Mouse (Mus musculus): ENCODE data around the gene Frs2. TPM values are rescaled to one million over a fixed set of nuclear protein-coding genes. Genes with fewer than 3 reads are reported as not detected.
A peak's percentile ranks its signal among the peaks of the same experiment; 100 is the strongest.

Gene Frs2
- total RNA-seq (2021): 10 to 100 TPM; 16.2 to 17.7 TPM

DNA sequence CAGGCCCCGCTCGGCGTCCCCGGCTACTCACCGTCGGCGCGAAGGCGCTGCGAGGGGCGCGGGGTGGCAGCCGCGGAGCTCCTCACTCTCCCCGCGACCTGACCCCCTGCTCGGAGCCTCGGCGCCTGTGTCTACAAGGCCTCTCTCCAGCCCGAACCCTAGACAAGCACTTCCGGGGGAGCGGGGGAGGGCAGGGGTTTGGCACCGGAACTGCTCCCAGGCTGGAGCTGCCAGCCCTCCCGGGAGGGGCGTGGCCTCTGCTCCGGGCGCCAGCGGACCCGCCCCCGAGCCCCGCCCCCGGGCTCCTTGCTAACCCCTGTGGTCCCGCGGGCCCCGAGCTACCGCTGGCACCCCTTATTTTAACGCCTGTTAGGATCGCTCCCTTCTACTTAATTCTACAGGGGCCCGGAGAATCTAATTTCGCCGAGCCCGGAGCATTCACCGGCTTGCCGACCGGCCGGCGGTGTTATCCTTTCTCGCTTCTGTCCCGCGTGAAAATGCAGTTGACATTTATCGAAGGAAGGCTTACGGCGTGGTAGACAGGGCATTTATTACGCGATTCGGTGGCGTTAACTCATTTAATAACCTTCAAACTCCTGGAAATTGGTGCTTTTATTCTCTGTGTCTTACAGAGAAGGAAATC is at the start of gene Frs2:
Frs2 (minus strand) TSS at position 174 of the 643 bp plus-strand sequence.
- intact Hi-C loops (cut with DNase I): loop anchor here (2.0 to 5.0 kb wide), 2 partner anchors 86 to 201 kb away; partner anchors contain the start of gene Cct2
- peak; percentile 94 to 95 for DNase-seq

DNA sequence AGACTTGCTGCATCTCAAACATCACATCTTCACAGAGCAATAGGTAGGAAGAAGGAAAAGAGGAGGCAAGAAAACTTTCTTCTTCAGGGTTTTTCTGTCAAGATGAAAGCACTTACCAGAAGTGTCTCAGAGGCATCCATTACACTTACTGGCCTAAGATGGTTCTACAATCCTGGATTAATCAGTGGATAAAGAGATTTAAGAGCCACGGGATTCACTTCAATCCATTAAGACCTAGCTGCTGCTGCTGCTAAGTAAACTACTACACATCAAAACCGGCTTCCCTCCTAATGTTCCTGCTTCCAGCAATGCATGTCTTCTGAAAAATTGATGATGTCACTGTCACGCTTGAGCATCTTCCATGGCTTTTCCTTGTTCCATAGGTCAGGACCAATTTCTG is 48.4 kb upstream of the Frs2 start:
- intact Hi-C loops (cut with DNase I): no loop called here
- no peak for DNase-seq

DNA sequence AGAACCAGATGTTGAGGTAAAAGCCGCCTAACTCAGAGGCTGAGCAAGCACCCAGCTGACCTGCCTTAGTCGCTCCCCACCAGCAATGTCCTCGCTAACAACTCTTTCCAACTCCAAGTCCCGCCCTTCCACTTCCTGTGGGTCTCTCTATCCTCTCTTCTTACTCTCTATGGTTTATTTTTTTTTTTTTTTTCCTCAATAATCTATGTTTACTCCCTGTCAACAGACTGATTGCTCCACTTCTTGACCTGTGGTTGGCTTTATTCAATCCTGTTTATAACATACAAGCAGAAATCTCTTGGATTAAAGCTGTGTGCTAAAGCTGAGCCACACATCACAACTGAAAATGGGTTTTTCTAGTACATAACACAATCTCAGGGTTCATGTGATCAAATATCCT is 47.4 kb upstream of the Frs2 start:
- DNase-seq: no peak
- intact Hi-C loops (cut with DNase I): no loop called here

DNA sequence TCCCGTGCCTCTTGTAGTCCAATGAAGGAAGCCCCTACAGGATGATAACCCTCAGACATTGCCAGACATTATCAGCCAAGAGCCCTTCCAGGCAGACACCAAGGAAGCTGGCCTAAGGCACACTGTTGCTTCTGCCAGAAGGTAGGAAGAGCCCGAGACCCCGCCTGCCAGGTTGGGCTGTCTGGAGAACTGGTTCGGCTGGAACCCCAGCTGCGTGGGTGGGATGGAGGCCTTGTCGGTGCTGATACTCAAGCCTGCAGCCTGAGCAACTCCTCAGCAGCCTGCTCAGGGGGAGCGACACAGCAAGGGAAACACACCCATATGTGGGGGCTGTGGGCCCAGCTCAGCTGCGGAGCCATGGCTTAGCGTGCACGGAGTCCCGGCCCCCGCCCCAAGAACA is 46.7 kb upstream of the Frs2 start:
- intact Hi-C loops (cut with DNase I): no loop called here
- DNase-seq: no peak

DNA sequence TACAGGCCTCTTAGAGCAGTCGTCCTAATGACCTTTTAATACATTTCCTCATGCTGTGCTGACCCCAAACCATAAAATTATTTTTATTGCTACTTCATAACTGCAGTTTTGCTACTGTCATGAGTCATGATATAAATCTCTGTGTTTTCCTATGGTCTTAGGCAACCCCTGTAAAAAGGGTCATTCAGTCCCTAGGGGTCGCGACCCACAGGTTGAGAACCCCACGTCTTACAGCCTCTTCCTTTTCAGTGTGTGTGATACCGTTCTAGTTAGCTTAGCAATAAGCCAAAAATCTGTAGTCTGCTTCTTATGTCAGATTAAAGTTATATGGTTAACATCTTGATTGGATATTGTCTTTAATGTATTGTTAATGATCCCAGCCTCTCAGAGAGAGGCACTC is 45.0 kb upstream of the Frs2 start:
- no peak for DNase-seq
- intact Hi-C loops (cut with DNase I): no loop called here

DNA sequence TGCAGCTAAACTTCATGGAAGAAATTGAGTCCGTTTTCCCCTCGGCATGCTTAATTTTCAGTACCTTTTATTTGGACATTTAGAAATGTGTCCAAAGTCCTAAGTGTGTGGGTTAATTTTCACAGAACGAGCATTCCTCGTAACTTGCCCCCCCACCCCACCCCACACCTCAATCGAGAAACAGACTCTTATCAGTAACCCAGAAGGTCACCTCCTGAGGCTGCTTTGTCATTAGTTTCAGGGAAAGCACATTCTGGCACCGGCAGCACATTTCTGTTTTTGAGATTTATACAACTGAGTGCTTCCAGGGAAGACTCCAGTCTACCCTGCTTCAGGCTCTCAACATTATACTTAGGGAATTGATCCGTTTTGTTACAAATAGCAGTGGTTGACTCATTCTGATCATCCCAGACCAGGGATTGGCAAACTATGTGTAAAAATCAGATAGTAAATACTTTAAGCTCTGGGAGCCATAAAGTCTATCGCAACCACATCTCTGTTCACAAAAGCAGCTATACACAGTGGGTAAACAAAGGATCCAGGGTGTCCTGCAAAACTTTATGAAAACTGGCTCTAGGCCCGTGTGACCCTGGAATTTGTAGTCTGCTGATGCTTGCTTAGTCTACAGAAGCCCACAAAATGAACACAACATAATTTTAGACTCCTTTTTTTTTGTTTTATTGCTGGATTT is 37.2 kb upstream of the Frs2 start:
- intact Hi-C loops (cut with DNase I): no loop called here
- DNase-seq: no peak

DNA sequence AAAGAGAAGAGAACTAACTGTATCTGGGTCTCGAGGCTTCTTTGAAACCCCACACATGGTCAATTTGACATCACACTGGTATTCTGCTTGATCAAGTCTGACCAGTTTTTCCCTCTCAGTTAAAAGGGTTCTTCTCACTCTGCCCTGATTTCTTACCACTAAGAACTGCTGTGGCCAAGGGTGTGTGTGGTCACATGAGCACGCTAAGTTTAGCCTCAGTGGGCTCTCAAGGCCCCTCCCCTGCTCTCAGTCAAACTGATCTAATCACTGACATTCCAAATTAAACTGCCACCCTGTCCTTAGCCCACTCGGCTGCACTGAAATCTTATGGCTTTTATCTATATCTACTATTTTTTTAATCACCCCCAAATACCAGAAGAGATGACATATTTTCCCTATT is 32.8 kb upstream of the Frs2 start:
- intact Hi-C loops (cut with DNase I): no loop called here
- no peak for DNase-seq

DNA sequence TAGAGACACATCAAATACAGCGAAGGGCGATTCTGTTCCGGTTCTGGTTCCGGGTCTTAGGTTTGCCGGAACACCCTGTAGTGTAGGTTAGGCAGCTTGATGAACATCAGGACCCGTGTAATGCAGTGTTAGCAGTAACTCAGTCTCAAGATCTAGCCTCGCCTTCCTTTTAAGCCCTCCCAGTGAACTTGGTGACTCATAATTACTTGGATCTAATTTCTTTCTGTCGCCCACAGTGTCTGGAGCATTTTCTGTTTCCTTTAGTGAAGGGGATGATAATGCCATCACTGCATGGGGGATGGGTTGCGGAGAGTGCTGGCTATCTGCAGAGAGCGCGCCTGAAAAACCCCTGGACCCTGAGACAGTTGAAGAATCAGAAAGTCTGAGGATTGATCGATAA is 26.3 kb upstream of the Frs2 start:
- intact Hi-C loops (cut with DNase I): no loop called here
- no peak for DNase-seq

DNA sequence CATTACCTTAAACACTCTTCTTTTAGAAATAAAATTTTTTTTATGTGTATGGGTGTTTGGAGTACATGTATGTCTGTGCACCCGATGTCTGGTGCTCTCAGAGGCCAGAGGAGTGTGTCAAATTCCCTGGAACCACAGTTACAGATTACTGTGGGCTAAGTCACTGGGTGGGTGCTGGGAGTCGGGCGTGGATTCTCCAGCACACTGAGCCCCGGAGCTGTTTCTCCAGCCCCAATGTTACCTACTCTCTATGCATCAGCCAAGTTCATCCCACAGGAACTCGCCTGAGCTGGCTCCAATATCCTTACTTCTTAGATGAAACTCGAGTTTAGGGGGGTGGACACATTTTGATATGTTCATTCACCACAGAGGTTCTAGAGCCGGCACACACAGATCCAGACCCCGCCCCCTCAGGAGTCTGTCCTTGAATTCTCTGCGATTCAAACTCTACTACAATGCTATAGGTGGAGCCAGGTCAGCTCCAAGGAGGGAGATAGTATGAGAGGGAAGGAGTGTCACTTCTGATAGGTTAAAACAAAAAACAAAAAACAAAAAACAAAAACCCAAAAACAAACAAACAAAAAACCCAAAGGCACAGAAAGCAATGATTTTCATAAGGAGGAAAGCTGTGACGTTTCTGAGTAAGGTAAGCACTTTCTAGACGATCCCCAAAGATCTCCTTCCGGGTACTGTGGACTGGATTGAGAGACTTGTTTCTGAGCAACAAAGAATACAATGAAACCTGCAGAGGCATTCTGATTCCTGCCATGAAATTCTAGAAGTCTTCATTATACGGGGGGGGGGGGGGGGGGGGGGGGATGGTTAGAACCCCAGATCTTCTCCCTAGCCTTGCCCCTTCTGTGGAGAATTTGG is 25.5 kb upstream of the Frs2 start:
- no peak for DNase-seq
- intact Hi-C loops (cut with DNase I): no loop called here

DNA sequence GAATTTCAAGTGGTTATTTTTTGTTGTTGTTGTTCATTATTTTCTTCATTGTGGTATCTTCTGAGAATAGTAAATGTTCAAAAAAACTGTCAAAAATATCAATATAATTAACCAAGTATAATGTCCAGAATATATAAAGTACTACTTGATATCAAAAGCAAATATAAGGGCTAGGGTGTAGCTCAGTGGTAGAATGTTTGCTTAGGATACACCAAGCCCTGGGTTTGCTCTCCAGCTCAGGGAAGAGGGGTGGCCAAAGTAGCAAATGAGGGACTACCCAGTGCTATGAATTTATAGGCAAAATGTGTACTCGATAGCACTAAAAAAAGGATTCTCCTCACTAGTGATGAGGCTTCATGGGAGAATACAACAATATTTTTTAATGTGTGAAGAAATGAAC is 24.8 kb upstream of the Frs2 start:
- intact Hi-C loops (cut with DNase I): no loop called here
- DNase-seq: no peak

DNA sequence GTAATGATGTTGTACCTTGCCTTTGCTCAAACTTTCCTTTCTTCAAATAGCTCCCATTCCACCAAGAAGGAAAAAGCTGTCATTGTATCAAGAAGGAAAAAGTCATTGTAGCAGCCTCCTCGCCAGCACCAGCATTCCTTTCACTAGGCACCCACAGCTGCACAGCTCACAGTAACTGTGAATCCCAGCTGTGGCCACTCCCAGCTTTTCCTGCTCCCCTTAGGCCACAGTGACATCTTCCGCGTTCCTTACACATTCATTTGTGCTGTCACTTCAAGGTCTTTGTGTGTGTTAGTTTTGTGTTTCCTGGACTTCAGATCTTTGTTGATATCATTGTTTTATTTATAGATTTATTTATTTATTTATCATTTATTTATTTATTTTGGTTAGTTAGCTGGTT is 23.7 kb upstream of the Frs2 start:
- no peak for DNase-seq
- intact Hi-C loops (cut with DNase I): no loop called here

DNA sequence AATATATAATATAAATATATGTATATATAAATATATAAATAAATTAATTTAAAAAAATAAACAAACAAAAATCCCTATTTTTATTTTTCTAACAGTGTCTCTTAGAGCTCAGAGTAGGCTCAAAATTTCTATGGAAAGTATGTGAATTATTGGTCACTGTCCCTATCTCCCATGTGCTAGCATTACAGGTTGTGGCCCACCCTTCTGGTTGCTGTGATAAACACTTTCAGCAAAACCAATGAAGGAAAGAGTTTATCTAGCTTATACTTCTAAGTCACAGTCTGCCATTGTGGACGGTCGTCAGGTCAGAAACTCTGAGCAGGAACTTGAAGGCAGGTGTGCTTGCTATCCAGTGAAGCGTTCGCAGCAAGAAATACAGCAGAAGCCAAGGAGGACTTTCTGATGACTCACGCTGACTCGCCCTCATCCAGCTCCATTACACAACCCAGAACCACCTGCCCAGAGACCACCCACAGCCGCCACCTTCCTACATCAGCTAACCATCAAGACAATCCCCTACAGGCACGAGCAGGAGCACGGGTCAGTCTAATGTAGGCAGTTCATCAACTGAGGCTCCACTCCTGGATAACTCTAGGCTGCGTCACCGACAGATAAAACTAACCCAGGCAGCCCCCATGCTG is 18.6 kb upstream of the Frs2 start:
- no peak for DNase-seq
- intact Hi-C loops (cut with DNase I): no loop called here

DNA sequence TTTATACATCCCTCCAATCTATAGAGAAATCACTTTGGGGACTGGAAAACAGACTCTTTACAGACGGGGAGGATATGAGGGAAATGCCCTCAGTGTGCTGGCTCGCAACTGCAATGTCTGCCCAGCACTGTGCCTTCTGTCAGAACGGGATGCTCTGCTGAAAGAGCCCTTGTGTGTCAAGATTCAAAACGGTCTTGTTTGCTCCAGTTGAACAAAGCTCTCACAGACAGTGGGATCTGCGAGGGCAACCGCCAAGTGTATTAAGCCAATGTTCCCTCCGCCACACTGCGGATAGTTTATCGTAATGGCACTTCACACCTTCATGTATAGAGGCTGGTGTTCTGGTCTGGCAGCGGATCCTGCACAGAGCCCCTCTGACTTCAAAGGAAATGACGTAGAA is 14.3 kb upstream of the Frs2 start:
- no peak for DNase-seq
- intact Hi-C loops (cut with DNase I): no loop called here

DNA sequence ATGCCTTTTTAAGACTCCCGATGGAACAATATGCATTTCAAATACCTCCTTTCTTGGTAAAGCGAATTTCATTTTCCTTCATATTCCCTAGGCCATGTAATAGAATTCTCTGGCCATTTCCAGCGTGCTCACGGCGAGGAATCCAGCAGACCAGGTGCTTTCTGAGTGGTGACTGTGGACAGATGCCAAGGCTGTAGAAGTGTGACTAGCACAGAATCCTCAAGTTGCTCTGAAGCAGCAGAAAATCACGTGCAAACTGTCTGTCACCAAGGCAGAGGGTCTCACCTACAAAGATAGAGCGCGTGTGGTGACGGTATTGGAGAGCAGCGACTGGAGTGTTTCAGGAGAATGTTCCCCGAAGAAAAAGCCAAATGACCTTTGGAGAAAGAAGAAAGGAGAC is 11.8 kb upstream of the Frs2 start:
- intact Hi-C loops (cut with DNase I): no loop called here
- DNase-seq: no peak

DNA sequence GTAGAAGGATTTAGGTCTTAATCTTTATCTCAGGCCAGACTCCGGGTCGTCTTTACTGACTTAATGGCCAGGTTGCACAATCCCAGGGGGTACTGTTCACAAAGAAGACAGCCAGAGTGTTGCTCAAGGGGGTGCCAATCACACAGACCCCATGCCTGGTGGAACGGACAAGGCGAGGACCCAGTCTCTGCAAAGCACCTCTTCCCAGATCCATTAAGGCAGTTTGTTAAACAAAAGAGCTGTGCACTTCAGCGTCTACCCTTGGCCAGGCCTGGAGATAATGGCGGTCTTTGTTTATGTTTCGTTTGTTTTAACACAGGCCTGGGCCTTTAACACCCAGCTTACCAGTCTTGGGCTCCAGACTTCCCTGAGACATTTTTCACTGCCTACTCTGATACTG is 3.9 kb upstream of the Frs2 start:
- intact Hi-C loops (cut with DNase I): loop anchor here (5.0 kb wide), 1 partner anchor 55 kb away; no protein-coding TSS in a partner anchor
- no peak for DNase-seq

DNA sequence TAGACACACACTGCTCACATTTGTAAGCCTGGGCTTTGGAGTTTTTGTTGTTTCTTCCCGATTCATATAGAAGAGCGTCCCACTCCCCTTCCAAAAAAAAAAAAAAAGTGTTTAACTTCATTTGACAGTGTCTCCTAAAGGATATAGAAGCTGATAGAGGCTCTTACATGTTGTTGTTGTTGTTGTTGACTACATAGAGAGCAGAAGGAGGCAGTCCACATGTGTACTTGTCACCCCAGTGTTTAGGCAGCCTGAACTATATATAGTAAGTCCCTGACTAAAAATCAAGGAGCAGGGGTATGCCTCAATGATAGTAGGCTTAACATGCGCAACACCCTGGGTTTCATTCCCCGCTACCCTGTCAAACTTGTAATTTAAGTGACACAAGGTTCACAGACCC is 3.3 kb upstream of the Frs2 start:
- intact Hi-C loops (cut with DNase I): loop anchor here (5.0 kb wide), 1 partner anchor 56 kb away; no protein-coding TSS in a partner anchor
- DNase-seq: no peak

DNA sequence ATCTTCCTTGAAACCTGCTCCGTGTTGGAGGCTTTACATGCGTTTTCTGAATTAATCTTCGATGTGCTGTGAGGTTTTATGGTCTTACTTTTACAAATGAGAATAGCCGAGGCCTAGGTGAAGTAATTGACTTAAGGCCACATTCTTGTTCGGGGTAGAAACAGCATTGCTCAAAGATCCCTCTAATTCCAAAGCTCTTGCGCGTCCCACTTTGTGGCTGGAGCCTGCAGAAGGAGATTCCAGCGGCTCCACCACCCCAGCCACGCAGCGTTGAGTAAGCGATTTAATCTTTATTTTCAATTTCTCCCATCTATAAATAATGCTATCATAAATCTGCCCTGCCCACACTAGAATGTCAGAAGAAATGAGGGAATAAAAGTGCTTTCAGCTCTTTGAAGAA is 2.9 kb upstream of the Frs2 start:
- intact Hi-C loops (cut with DNase I): loop anchor here (5.0 kb wide), 1 partner anchor 56 kb away; no protein-coding TSS in a partner anchor

DNA sequence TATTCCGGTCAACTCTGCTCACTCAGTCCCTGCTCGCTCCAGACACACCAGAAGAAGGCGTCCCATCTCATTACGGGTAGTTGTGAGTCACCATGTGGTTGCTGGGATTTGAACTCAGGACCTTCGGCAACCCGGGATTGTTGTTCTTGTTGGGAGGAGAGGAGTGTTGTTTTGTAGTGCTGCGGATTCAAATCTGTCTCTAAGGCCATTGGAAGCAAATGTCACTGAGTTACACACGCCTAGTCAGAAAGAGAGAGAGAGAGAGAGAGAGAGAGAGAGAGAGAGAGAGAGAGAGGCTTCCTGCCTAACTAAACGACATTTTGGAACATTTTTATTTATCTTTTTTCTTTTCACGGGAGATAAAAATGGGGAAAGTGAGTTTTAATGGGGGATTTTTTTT is 2.4 kb upstream of the Frs2 start:
- DNase-seq: no peak
- intact Hi-C loops (cut with DNase I): loop anchor here (5.0 kb wide), 1 partner anchor 57 kb away; no protein-coding TSS in a partner anchor

More for the DNA sequence above, 2.9 kb upstream of the Frs2 start:
- no peak for DNase-seq

DNA sequence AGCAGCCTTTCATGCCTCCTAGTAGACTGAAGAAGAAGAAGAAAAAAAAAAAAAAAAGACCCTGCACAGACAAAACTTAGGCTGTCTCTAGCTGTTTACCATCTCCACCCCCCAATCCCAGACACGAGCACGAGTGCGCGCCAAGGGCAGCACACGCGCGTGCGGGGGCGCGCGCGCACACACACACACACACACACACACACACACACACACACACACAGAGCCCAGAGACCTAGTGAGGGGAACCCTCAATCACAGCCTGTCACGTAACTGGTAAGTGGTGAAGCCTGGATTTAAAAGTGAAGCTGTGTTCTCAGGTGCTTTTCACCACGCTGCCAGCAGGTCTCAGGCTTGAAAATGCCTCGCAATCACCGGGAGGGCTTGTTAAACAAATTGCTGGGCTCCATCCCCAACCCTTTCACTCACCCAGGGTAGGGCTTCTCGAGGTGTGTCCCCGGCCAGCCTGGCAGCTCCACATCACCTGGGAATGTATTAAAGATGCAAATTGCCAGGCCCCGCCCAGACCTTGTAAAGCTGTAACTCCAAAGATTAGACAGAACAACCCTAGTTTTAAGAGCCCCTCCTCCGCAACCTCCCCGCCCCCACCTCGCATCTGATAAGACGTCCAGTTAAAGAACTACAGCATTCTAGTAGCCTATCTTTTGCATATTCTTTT is 1.7 kb upstream of the Frs2 start:
- intact Hi-C loops (cut with DNase I): loop anchor here (2.0 to 5.0 kb wide), 3 partner anchors 57 to 203 kb away; partner anchors contain the start of gene Cct2
- no peak for DNase-seq

DNA sequence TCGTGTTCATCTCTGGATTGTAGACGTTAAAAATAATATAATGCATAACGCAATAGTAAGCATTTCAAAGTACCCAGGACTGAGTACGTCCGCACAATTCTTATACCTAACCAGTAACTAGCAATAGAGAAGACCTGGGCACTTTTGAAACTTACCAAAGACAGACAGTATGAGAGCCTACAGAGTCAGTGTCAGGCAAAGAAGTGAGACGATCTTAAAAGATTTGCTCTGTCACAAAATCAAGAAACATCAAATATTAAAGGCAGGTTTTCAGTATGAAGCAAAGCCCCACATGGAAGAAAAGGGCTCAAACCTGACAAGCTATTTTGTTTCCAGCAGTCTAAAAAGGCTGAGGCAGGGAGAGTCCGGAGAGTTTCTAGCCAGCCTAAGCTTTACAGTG is 907 bp upstream of the Frs2 start:
- intact Hi-C loops (cut with DNase I): loop anchor here (2.0 to 5.0 kb wide), 2 partner anchors 86 to 202 kb away; partner anchors contain the start of gene Cct2
- DNase-seq: no peak

All from heart, postnatal 36 days (tissue).